Mouse (Mus musculus) G1E-ER4 (cell line): ENCODE measurements around the gene Zfp692. TPM values are rescaled to one million over a fixed set of nuclear protein-coding genes. Genes with fewer than 3 reads are reported as not detected.

Experiments
- GATA1 ChIP-seq: IDR thresholded peaks from one replicate; pipeline ENCODE4 v1.8.0; 2012; ENCODE audit warnings: low read length, inconsistent platforms
- polyA plus RNA-seq: library from polyadenylated mRNA; stranded (reverse); fragments of >175 nt; gene quantifications from 2 replicates; pipeline ENCODE4 v1.2.3, GENCODE M21; 2012

The Zfp692 gene
- 17.2 and 21.2 TPM in 2 replicates for polyA plus RNA-seq

GRCm38 (mm10) chr11:58306860-58307308, at the start of gene Zfp692:
Gene Zfp692, plus strand, starts transcription at chr11:58307069.
- TF ChIP-seq GATA1, result no peak

- no peak for TF ChIP-seq GATA1
These were observed 49.1 kb upstream of the Zfp692 start for GRCm38 (mm10) chr11:58257816-58258215.

GRCm38 (mm10) chr11:58260156-58260555, 46.7 kb upstream of the Zfp692 start:
- TF ChIP-seq GATA1, result no peak

- no peak for TF ChIP-seq GATA1
These were observed 45.0 kb upstream of the Zfp692 start for GRCm38 (mm10) chr11:58261826-58262225.

GRCm38 (mm10) chr11:58262336-58262735, 44.5 kb upstream of the Zfp692 start:
- TF ChIP-seq GATA1, result no peak

GRCm38 (mm10) chr11:58263516-58263915, 43.4 kb upstream of the Zfp692 start:
- TF ChIP-seq GATA1, result no peak

- TF ChIP-seq GATA1, result no peak
These were observed 42.3 kb upstream of the Zfp692 start for GRCm38 (mm10) chr11:58264546-58264945.

- no peak for TF ChIP-seq GATA1
These were observed 38.6 kb upstream of the Zfp692 start for GRCm38 (mm10) chr11:58268285-58268684.

- no peak for TF ChIP-seq GATA1
These were observed 32.3 kb upstream of the Zfp692 start, which contains the start of gene 4930438A08Rik for GRCm38 (mm10) chr11:58274572-58274971. Gene 4930438A08Rik, plus strand, starts transcription at chr11:58274799.

- no peak for TF ChIP-seq GATA1
These were observed 31.1 kb upstream of the Zfp692 start for GRCm38 (mm10) chr11:58275756-58276155.

GRCm38 (mm10) chr11:58281970-58282496, 24.8 kb upstream of the Zfp692 start:
- no peak for TF ChIP-seq GATA1

GRCm38 (mm10) chr11:58282518-58282917, 24.4 kb upstream of the Zfp692 start:
- no peak for TF ChIP-seq GATA1

GRCm38 (mm10) chr11:58289992-58290682, 16.7 kb upstream of the Zfp692 start:
- no peak for TF ChIP-seq GATA1

GRCm38 (mm10) chr11:58290812-58291211, 16.1 kb upstream of the Zfp692 start:
- TF ChIP-seq GATA1, result no peak

GRCm38 (mm10) chr11:58292791-58293190, 14.1 kb upstream of the Zfp692 start:
- TF ChIP-seq GATA1, result no peak

GRCm38 (mm10) chr11:58297396-58297795, 9.5 kb upstream of the Zfp692 start:
- no peak for TF ChIP-seq GATA1

GRCm38 (mm10) chr11:58301057-58301456, 5.8 kb upstream of the Zfp692 start:
- TF ChIP-seq GATA1, result no peak
